Mouse (Mus musculus) right cerebral cortex, postnatal 4 days (tissue): ENCODE data around the gene Cyp2d11.
"Not testable (repeated sequence)": the region's sequence is repeated elsewhere in the genome, so short reads cannot be mapped to it uniquely, and the experiment has no call there.

Source experiments
- DNase-seq: peaks from one replicate; pipeline ENCODE4 v3.0.0-alpha.2; 2022

Gene Cyp2d11

GRCm38 (mm10) chr15:82379871-82380713, 13.7 kb downstream of the Cyp2d11 start, which contains the start of gene Cyp2d22:
Gene Cyp2d22, minus strand, starts transcription at chr15:82380260.
- DNase-seq, result no peak

GRCm38 (mm10) chr15:82379511-82379870, 14.3 kb downstream of the Cyp2d11 start:
- DNase-seq, result no peak

- DNase-seq, result no peak
Observed at GRCm38 (mm10) chr15:82378261-82379180, 15.3 kb downstream of the Cyp2d11 start.

- no peak for DNase-seq
Observed at GRCm38 (mm10) chr15:82377701-82378100, 16.1 kb downstream of the Cyp2d11 start.

- no peak for DNase-seq
Observed at GRCm38 (mm10) chr15:82376393-82377138, 17.3 kb downstream of the Cyp2d11 start.

- DNase-seq, result no peak
Observed at GRCm38 (mm10) chr15:82375855-82376254, 18.0 kb downstream of the Cyp2d11 start.

GRCm38 (mm10) chr15:82374437-82374836, 19.4 kb downstream of the Cyp2d11 start:
- no peak for DNase-seq

- no peak for DNase-seq
Observed at GRCm38 (mm10) chr15:82372991-82373390, 20.8 kb downstream of the Cyp2d11 start.

- DNase-seq, result no peak
Observed at GRCm38 (mm10) chr15:82372446-82372845, 21.4 kb downstream of the Cyp2d11 start.

GRCm38 (mm10) chr15:82368851-82369250, 25.0 kb downstream of the Cyp2d11 start:
- no peak for DNase-seq

GRCm38 (mm10) chr15:82368146-82368545, 25.7 kb downstream of the Cyp2d11 start:
- no peak for DNase-seq

- DNase-seq, result not testable (repeated sequence)
Observed at GRCm38 (mm10) chr15:82364561-82364960, 29.3 kb downstream of the Cyp2d11 start.

- DNase-seq, result not testable (repeated sequence)
Observed at GRCm38 (mm10) chr15:82363801-82364200, 30.0 kb downstream of the Cyp2d11 start.

- DNase-seq, result no peak
Observed at GRCm38 (mm10) chr15:82362234-82362633, 31.6 kb downstream of the Cyp2d11 start.

GRCm38 (mm10) chr15:82361459-82362018, 32.3 kb downstream of the Cyp2d11 start:
- DNase-seq, result no peak

GRCm38 (mm10) chr15:82358431-82359260, 35.2 kb downstream of the Cyp2d11 start:
- DNase-seq, result no peak

- peak; percentile 98 for DNase-seq
Observed at GRCm38 (mm10) chr15:82354126-82354945, 39.5 kb downstream of the Cyp2d11 start, which contains the start of gene Ndufa6. Gene Ndufa6, minus strand, starts transcription at chr15:82354322.

- no peak for DNase-seq
Observed at GRCm38 (mm10) chr15:82353745-82354113, 40.1 kb downstream of the Cyp2d11 start.

- no peak for DNase-seq
Observed at GRCm38 (mm10) chr15:82353078-82353744, 40.6 kb downstream of the Cyp2d11 start.

- DNase-seq, result no peak
Observed at GRCm38 (mm10) chr15:82351480-82351879, 42.3 kb downstream of the Cyp2d11 start.
